Mouse (Mus musculus) erythroblast, embryonic 14.5 days (primary cell): ENCODE measurements around the gene Nhsl2. TPM values are rescaled to one million over a fixed set of nuclear protein-coding genes. Genes with fewer than 3 reads are reported as not detected.

ENCODE experiments used
- H3K27me3 ChIP-seq: 2 replicates; pipeline ENCODE4 v1.6.1; 2012; ENCODE audit warnings: inconsistent platforms; ENCODE audit not compliant: control insufficient read depth
- H3K36me3 ChIP-seq: 2 replicates; pipeline ENCODE4 v1.6.1; 2012; ENCODE audit warnings: mild to moderate bottlenecking, inconsistent platforms; ENCODE audit not compliant: control insufficient read depth
- H3K4me1 ChIP-seq: 2 replicates; pipeline ENCODE4 v1.6.1; 2012; ENCODE audit warnings: inconsistent platforms; ENCODE audit not compliant: control insufficient read depth
- H3K4me3 ChIP-seq: replicated peaks from 2 replicates; pipeline ENCODE3; 2012; ENCODE audit warnings: moderate library complexity, mild to moderate bottlenecking, inconsistent platforms
- H3K9me3 ChIP-seq: 2 replicates; pipeline ENCODE4 v1.6.1; 2012; ENCODE audit warnings: low read length, inconsistent platforms, mixed read lengths; ENCODE audit not compliant: control insufficient read depth
- GATA1 ChIP-seq: IDR thresholded peaks from 2 replicates; pipeline ENCODE4 v1.6.1; 2012; ENCODE audit warnings: low read length, inconsistent platforms, mixed read lengths
- TAL1 ChIP-seq: IDR thresholded peaks from 3 replicates; pipeline ENCODE4 v1.6.1; 2012; ENCODE audit warnings: low read length, inconsistent platforms, mixed read lengths
- polyA plus RNA-seq: library from polyadenylated mRNA; stranded (reverse); fragments of >175 nt; gene quantifications from 2 replicates; pipeline ENCODE4 v1.2.3, GENCODE M21; 2012

Nhsl2 gene
- polyA plus RNA-seq, 1 experiment: not detected

GRCm38 (mm10) chrX:102074435-102074834, 225.2 kb downstream of the Nhsl2 start:
- TF ChIP-seq GATA1 (no peak), TAL1 (no peak)
- Histone ChIP-seq H3K4me1 (no peaks in the 10 kb centered on the region), H3K9me3 (peaks cover 17% of the 10 kb centered on the region), H3K36me3 (no peaks in the 10 kb centered on the region), H3K27me3 (peaks cover 45% of the 10 kb centered on the region), H3K4me3 (no peak overlapping the region)

GRCm38 (mm10) chrX:102075158-102075557, 226.0 kb downstream of the Nhsl2 start:
- Histone ChIP-seq H3K27me3 (peaks cover 40% of the 10 kb centered on the region), H3K36me3 (no peaks in the 10 kb centered on the region), H3K9me3 (peaks cover 14% of the 10 kb centered on the region), H3K4me3 (no peak overlapping the region), H3K4me1 (no peaks in the 10 kb centered on the region)
- TF ChIP-seq GATA1: no peak
- no peak for TF ChIP-seq TAL1

- Histone ChIP-seq H3K27me3 (peaks cover 22% of the 10 kb centered on the region), H3K4me3 (no peak overlapping the region), H3K36me3 (no peaks in the 10 kb centered on the region), H3K4me1 (no peaks in the 10 kb centered on the region), H3K9me3 (no peaks in the 10 kb centered on the region)
- TF ChIP-seq TAL1 (no peak), GATA1 (no peak)
Observed at GRCm38 (mm10) chrX:102076886-102077765, 227.9 kb downstream of the Nhsl2 start.

- H3K9me3 ChIP-seq: no peaks in the 10 kb centered on the region
- TF ChIP-seq GATA1: no peak
- TF ChIP-seq TAL1: no peak
- H3K4me1 ChIP-seq: no peaks in the 10 kb centered on the region
- H3K27me3 ChIP-seq: peaks cover 4% of the 10 kb centered on the region
- no peaks in the 10 kb centered on the region for H3K36me3 ChIP-seq
- no peak overlapping the region for H3K4me3 ChIP-seq
Observed at GRCm38 (mm10) chrX:102081076-102081475, 231.9 kb downstream of the Nhsl2 start.

- TF ChIP-seq TAL1 (no peak), GATA1 (no peak)
Observed at GRCm38 (mm10) chrX:102081573-102082279, 232.5 kb downstream of the Nhsl2 start.

GRCm38 (mm10) chrX:102082340-102082739, 233.2 kb downstream of the Nhsl2 start:
- no peaks in the 10 kb centered on the region for H3K36me3 ChIP-seq
- no peaks in the 10 kb centered on the region for H3K9me3 ChIP-seq
- H3K4me1 ChIP-seq: no peaks in the 10 kb centered on the region
- peaks cover 4% of the 10 kb centered on the region for H3K27me3 ChIP-seq
- H3K4me3 ChIP-seq: no peak overlapping the region
- TF ChIP-seq TAL1 (no peak), GATA1 (no peak)

More at GRCm38 (mm10) chrX:102081573-102082279, 232.5 kb downstream of the Nhsl2 start:
- Histone ChIP-seq H3K4me1 (no peaks in the 10 kb centered on the region), H3K9me3 (no peaks in the 10 kb centered on the region), H3K27me3 (peaks cover 4% of the 10 kb centered on the region), H3K4me3 (no peak overlapping the region), H3K36me3 (no peaks in the 10 kb centered on the region)

GRCm38 (mm10) chrX:102085798-102086443, 236.7 kb downstream of the Nhsl2 start:
- no peaks in the 10 kb centered on the region for H3K4me1 ChIP-seq
- H3K9me3 ChIP-seq: no peaks in the 10 kb centered on the region
- H3K27me3 ChIP-seq: no peaks in the 10 kb centered on the region; the same call in 1 of the 2 replicates
- TF ChIP-seq TAL1 (no peak), GATA1 (no peak)
- no peak overlapping the region for H3K4me3 ChIP-seq
- no peaks in the 10 kb centered on the region for H3K36me3 ChIP-seq

- no peaks in the 10 kb centered on the region for H3K9me3 ChIP-seq
- H3K4me3 ChIP-seq: no peak overlapping the region
- no peaks in the 10 kb centered on the region for H3K4me1 ChIP-seq
- no peak for TF ChIP-seq GATA1
- TF ChIP-seq TAL1: no peak
- no peaks in the 10 kb centered on the region for H3K36me3 ChIP-seq
- peaks cover 14% of the 10 kb centered on the region for H3K27me3 ChIP-seq
Observed at GRCm38 (mm10) chrX:102090605-102091004, 241.4 kb downstream of the Nhsl2 start.
